Mouse (Mus musculus) forebrain, embryonic 11.5 days (tissue): ENCODE measurements around the gene H2afv. TPM values are rescaled to one million over a fixed set of nuclear protein-coding genes. Genes with fewer than 3 reads are reported as not detected.

Source experiments
- microRNA-seq: library from miRNA; unstranded; fragments of <30 nt; microRNA quantifications from one replicate; pipeline ENCODE4, GENCODE M21; 2016; ENCODE audit not compliant: insufficient number of aligned reads
- polyA plus RNA-seq: library from polyadenylated mRNA; unstranded; fragments of >200 nt; fragmentation: Nextera tagmentation; extraction: Ambion mirVana; gene quantifications from 2 replicates; pipeline ENCODE4 v1.2.1, GENCODE M21; 2014

Gene H2afv
- polyA plus RNA-seq, 1 experiment from 2014 or later: 962 TPM

Small RNAs within 50 kb of the gene (microRNA-seq; reads per million reads assigned to microRNA genes)
- gene Gm22123 (not detected), gene Mir7651 (4.2 reads per million)

Other genes with a start within 250 kb of the H2afv start
- 0.55 and 0.72 TPM in 2 replicates for gene A730071L15Rik, start 244.4 kb downstream of the H2afv start, polyA plus RNA-seq
- gene Nudcd3, start 244.0 kb downstream of the H2afv start, polyA plus RNA-seq: 47.9 and 55.1 TPM in 2 replicates
- gene Npc1l1, start 214.3 kb downstream of the H2afv start, polyA plus RNA-seq: not detected in 2 replicates
- 104 and 110 TPM in 2 replicates for gene Ddx56, start 176.7 kb downstream of the H2afv start, polyA plus RNA-seq
- gene Tmed4, start 169.6 kb downstream of the H2afv start, polyA plus RNA-seq: 135 and 144 TPM in 2 replicates
- 105 and 109 TPM in 2 replicates for gene Ogdh, start 152.8 kb downstream of the H2afv start, polyA plus RNA-seq
- gene Zmiz2, start 55.4 kb downstream of the H2afv start, polyA plus RNA-seq: 22.3 and 28.9 TPM in 2 replicates
- gene Ppia, start 29.0 kb downstream of the H2afv start, polyA plus RNA-seq: 4,588 and 4,913 TPM in 2 replicates
- 14.0 and 15.0 TPM in 2 replicates for gene Purb, start 31.5 kb upstream of the H2afv start, polyA plus RNA-seq
- gene Myo1g, start 76.5 kb upstream of the H2afv start, polyA plus RNA-seq: 0.16 and 0.63 TPM in 2 replicates
- 90.8 and 97.2 TPM in 2 replicates for gene Ccm2, start 102.4 kb upstream of the H2afv start, polyA plus RNA-seq
- gene Nacad, start 161.6 kb upstream of the H2afv start, polyA plus RNA-seq: 28.4 and 29.3 TPM in 2 replicates
- gene Tbrg4, start 181.6 kb upstream of the H2afv start, polyA plus RNA-seq: 53.0 TPM in 2 replicates
- not detected in 2 replicates for gene Wap, start 194.2 kb upstream of the H2afv start, polyA plus RNA-seq
- gene Ramp3, start 214.1 kb upstream of the H2afv start, polyA plus RNA-seq: 3.5 and 3.9 TPM in 2 replicates